Mouse (Mus musculus) erythroblast, embryonic 14.5 days (primary cell): ENCODE results near the gene Gm3755.
"Not testable (repeated sequence)": the region's sequence is repeated elsewhere in the genome, so short reads cannot be mapped to it uniquely, and the experiment has no call there.

Experiments
- GATA1 ChIP-seq: IDR thresholded peaks from 2 replicates; pipeline ENCODE4 v1.6.1; 2012; ENCODE audit warnings: low read length, inconsistent platforms, mixed read lengths
- TAL1 ChIP-seq: IDR thresholded peaks from 3 replicates; pipeline ENCODE4 v1.6.1; 2012; ENCODE audit warnings: low read length, inconsistent platforms, mixed read lengths

DNA sequence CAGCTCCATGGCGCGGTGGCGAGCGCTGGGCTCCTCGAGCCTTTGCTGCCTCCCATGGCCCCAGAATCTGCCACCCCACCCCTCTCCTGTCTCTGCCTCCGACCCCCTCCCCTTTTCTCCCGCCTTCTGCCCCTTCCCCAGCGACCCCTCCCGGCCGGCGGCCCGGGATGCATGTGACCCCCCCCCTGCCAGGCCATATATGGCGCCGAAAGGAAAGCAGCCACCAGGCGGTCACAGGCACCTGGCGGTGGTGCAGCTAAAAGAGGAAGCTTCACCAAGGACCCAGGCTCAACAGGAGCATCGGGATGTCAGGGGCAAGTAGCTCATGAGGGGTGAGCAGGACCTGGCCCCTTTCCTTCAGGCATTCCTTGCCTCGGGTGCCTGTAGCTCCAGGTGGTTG is 38.0 kb upstream of the Gm3755 start:
- TF ChIP-seq GATA1, TAL1: not testable (repeated sequence)
